Mouse (Mus musculus) ES-E14 (cell line): ENCODE data around the gene Med25.

Experiments used
- CHD2 ChIP-seq: IDR thresholded peaks from 2 replicates; pipeline ENCODE4 v1.6.1; 2014; ENCODE audit warnings: mild to moderate bottlenecking, low read depth, low read length, inconsistent platforms
- HCFC1 ChIP-seq: IDR thresholded peaks from 2 replicates; pipeline ENCODE4 v1.6.1; 2012; ENCODE audit warnings: low read length, inconsistent platforms, borderline replicate concordance; ENCODE audit not compliant: insufficient read depth
- MAFK ChIP-seq: IDR thresholded peaks from 2 replicates; pipeline ENCODE4 v1.6.1; 2014; ENCODE audit warnings: mild to moderate bottlenecking, low read depth, low read length, inconsistent platforms; ENCODE audit not compliant: insufficient read depth
- ZNF384 ChIP-seq: IDR thresholded peaks from 2 replicates; pipeline ENCODE4 v1.6.1; 2012; ENCODE audit warnings: low read depth, low read length, inconsistent platforms

DNA sequence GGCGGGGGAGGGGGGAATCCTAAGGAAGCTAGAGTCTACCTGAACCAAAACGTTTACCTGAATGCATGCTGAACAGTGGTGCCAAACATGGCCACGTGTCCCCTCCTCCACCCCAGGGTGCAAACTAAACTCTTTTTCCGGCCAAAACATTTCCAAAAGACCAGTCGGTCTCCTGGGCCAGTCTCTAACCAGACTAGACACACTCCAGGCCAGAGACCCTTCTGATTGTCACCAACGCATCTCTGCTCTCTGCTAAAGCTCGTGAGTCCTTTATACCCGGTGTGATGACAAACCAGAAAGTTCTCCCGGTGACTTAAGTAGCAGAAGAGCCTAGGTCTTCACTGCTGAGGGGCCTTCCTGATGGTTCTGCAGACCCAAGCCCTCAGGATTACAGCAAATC, 24.7 kb downstream of the Med25 start:
- no peak for TF ChIP-seq HCFC1
- no peak for TF ChIP-seq CHD2
- no peak for TF ChIP-seq ZNF384
- no peak for TF ChIP-seq MAFK
